Mouse (Mus musculus): Measurements from ENCODE around the gene Foxe3. TPM values are rescaled to one million over a fixed set of nuclear protein-coding genes. Genes with fewer than 3 reads are reported as not detected.

Gene Foxe3
- polyA plus RNA-seq, 1 experiment from 2014 or later, result not detected

- Histone ChIP-seq H3K9me3 (ENCODE audit: control insufficient read depth, low read length) (no peaks in the 10 kb centered on the region), H3K27me3 (ENCODE audit: control insufficient read depth, insufficient read depth, low read length) (peaks cover 63% of the 10 kb centered on the region), H3K9ac (replicated peaks; ENCODE audit: low read depth, low read length) (no peak overlapping the region), H3K4me3 (ENCODE audit: low read depth, low read length) (no peak overlapping the region), H3K4me1 (ENCODE audit: control insufficient read depth, insufficient read depth, low read length) (no peaks in the 10 kb centered on the region), H3K27ac (ENCODE audit: low read depth, low read length) (no peak overlapping the region), H3K4me2 (ENCODE audit: low read depth, low read length) (no peak overlapping the region), H3K36me3 (ENCODE audit: control insufficient read depth, insufficient read depth, low read length) (no peaks in the 10 kb centered on the region)
- WGBS, result under 1% methylated on average over 39 of the region's 39 CpGs
- ATAC-seq (ENCODE audit: low read depth), result no peak
These were observed 23.0 kb downstream of the Foxe3 start for GRCm38 (mm10) chr4:114902641-114903421.

GRCm38 (mm10) chr4:114901643-114902351 lies 24.0 kb downstream of the Foxe3 start:
- Histone ChIP-seq H3K4me2 (ENCODE audit: low read depth, low read length) (no peak overlapping the region), H3K27me3 (ENCODE audit: control insufficient read depth, insufficient read depth, low read length) (peaks cover 60% of the 10 kb centered on the region), H3K36me3 (ENCODE audit: control insufficient read depth, insufficient read depth, low read length) (no peaks in the 10 kb centered on the region), H3K4me1 (ENCODE audit: control insufficient read depth, insufficient read depth, low read length) (no peaks in the 10 kb centered on the region), H3K9ac (replicated peaks; ENCODE audit: low read depth, low read length) (no peak overlapping the region), H3K9me3 (ENCODE audit: control insufficient read depth, low read length) (no peaks in the 10 kb centered on the region), H3K4me3 (ENCODE audit: low read depth, low read length) (no peak overlapping the region), H3K27ac (ENCODE audit: low read depth, low read length) (no peak overlapping the region)
- under 1% methylated on average over 42 of the region's 42 CpGs for WGBS
- ATAC-seq (ENCODE audit: low read depth), result no peak

- Histone ChIP-seq H3K4me3 (ENCODE audit: low read depth, low read length) (no peak overlapping the region), H3K36me3 (ENCODE audit: control insufficient read depth, insufficient read depth, low read length) (no peaks in the 10 kb centered on the region), H3K9ac (replicated peaks; ENCODE audit: low read depth, low read length) (no peak overlapping the region), H3K4me1 (ENCODE audit: control insufficient read depth, insufficient read depth, low read length) (no peaks in the 10 kb centered on the region), H3K27me3 (ENCODE audit: control insufficient read depth, insufficient read depth, low read length) (peaks cover 56% of the 10 kb centered on the region), H3K9me3 (ENCODE audit: control insufficient read depth, low read length) (no peaks in the 10 kb centered on the region), H3K27ac (ENCODE audit: low read depth, low read length) (no peak overlapping the region), H3K4me2 (ENCODE audit: low read depth, low read length) (no peak overlapping the region)
- 3% methylated on average over 33 of the region's 33 CpGs for WGBS
- no peak for ATAC-seq (ENCODE audit: low read depth)
These were observed 24.8 kb downstream of the Foxe3 start for GRCm38 (mm10) chr4:114900866-114901642.

- no peak for ATAC-seq (ENCODE audit: low read depth)
- H3K4me2 ChIP-seq (ENCODE audit: low read depth, low read length), result no peak overlapping the region
These were observed 25.9 kb downstream of the Foxe3 start for GRCm38 (mm10) chr4:114899885-114900284.

DNA sequence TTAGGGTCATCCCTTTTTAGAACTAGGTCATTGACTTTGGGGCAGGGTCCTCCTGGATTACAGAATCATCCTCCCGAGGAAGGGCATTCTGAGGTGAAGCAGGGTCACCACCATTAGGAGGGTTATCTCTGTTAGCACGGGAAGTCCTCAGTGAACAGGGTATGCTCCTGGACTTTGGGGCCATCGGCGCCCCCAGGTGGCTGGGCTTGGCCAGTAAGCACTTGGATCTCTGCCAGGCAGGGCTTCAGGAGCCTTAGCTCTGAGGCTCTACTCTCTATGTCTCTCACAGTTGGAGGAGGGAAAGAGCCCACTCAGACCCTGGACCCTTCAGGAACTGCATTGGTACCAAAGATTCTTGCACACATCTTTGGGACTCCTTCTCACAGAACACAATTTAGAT lies 28.0 kb downstream of the Foxe3 start:
- Histone ChIP-seq H3K9ac (replicated peaks; ENCODE audit: low read depth, low read length) (no peak overlapping the region), H3K27me3 (ENCODE audit: control insufficient read depth, insufficient read depth, low read length) (peaks cover 40% of the 10 kb centered on the region), H3K4me1 (ENCODE audit: control insufficient read depth, insufficient read depth, low read length) (no peaks in the 10 kb centered on the region), H3K4me2 (ENCODE audit: low read depth, low read length) (no peak overlapping the region), H3K9me3 (ENCODE audit: control insufficient read depth, low read length) (no peaks in the 10 kb centered on the region), H3K27ac (ENCODE audit: low read depth, low read length) (no peak overlapping the region), H3K36me3 (ENCODE audit: control insufficient read depth, insufficient read depth, low read length) (no peaks in the 10 kb centered on the region), H3K4me3 (ENCODE audit: low read depth, low read length) (no peak overlapping the region)
- WGBS, result 20% methylated on average over 4 of the region's 4 CpGs
- no peak for ATAC-seq (ENCODE audit: low read depth)

More at GRCm38 (mm10) chr4:114899885-114900284, 25.9 kb downstream of the Foxe3 start:
- H3K9me3 ChIP-seq (ENCODE audit: control insufficient read depth, low read length), result no peaks in the 10 kb centered on the region
- H3K9ac ChIP-seq (replicated peaks; ENCODE audit: low read depth, low read length), result no peak overlapping the region
- H3K27ac ChIP-seq (ENCODE audit: low read depth, low read length), result no peak overlapping the region
- WGBS, result 12% methylated on average over 3 of the region's 3 CpGs
- no peaks in the 10 kb centered on the region for H3K36me3 ChIP-seq (ENCODE audit: control insufficient read depth, insufficient read depth, low read length)
- H3K4me1 ChIP-seq (ENCODE audit: control insufficient read depth, insufficient read depth, low read length), result no peaks in the 10 kb centered on the region
- no peak overlapping the region for H3K4me3 ChIP-seq (ENCODE audit: low read depth, low read length)
- peaks cover 48% of the 10 kb centered on the region for H3K27me3 ChIP-seq (ENCODE audit: control insufficient read depth, insufficient read depth, low read length)

DNA sequence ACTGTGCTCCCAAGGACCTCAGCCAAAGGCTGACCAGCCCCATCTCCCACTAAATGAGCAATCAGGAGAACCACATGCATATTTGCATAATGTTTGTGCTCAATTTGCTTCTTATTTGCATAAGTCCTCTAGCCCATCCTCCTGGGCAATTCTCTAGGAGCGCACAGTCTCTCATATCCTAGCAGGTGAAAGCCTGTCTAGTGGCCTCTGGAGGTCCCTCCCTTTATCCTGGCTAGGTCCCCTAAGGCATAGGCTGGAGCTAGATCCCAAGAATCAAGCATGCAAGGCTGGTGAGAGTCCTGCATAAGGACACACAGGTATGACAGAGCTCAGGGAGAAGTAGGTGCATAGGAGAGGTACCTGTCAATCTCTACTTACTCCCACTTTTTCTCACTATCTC lies 43.6 kb downstream of the Foxe3 start:
- no peaks in the 10 kb centered on the region for H3K36me3 ChIP-seq (ENCODE audit: control insufficient read depth, insufficient read depth, low read length)
- no peak overlapping the region for H3K4me3 ChIP-seq (ENCODE audit: low read depth, low read length)
- no peak overlapping the region for H3K4me2 ChIP-seq (ENCODE audit: low read depth, low read length)
- no peak overlapping the region for H3K27ac ChIP-seq (ENCODE audit: low read depth, low read length)
- ATAC-seq (ENCODE audit: low read depth), result no peak
- H3K27me3 ChIP-seq (ENCODE audit: control insufficient read depth, insufficient read depth, low read length), result no peaks in the 10 kb centered on the region
- H3K9ac ChIP-seq (replicated peaks; ENCODE audit: low read depth, low read length), result no peak overlapping the region
- 65% methylated on average over 1 of the region's 1 CpGs for WGBS
- no peaks in the 10 kb centered on the region for H3K4me1 ChIP-seq (ENCODE audit: control insufficient read depth, insufficient read depth, low read length)
- H3K9me3 ChIP-seq (ENCODE audit: control insufficient read depth, low read length), result no peaks in the 10 kb centered on the region

GRCm38 (mm10) chr4:114876441-114876972 lies 49.3 kb downstream of the Foxe3 start:
- H3K27me3 ChIP-seq (ENCODE audit: control insufficient read depth, insufficient read depth, low read length), result no peaks in the 10 kb centered on the region
- peak; percentile 51; the same call in 1 of the 2 replicates for ATAC-seq (ENCODE audit: low read depth)
- H3K9ac ChIP-seq (replicated peaks; ENCODE audit: low read depth, low read length), result no peak overlapping the region
- H3K4me1 ChIP-seq (ENCODE audit: control insufficient read depth, insufficient read depth, low read length), result no peaks in the 10 kb centered on the region
- no peak overlapping the region for H3K4me2 ChIP-seq (ENCODE audit: low read depth, low read length)
- no peaks in the 10 kb centered on the region for H3K9me3 ChIP-seq (ENCODE audit: control insufficient read depth, low read length)
- WGBS, result 39% methylated on average over 8 of the region's 8 CpGs
- H3K36me3 ChIP-seq (ENCODE audit: control insufficient read depth, insufficient read depth, low read length), result no peaks in the 10 kb centered on the region
- H3K27ac ChIP-seq (ENCODE audit: low read depth, low read length), result no peak overlapping the region
- H3K4me3 ChIP-seq (ENCODE audit: low read depth, low read length), result no peak overlapping the region
